Mouse (Mus musculus) regulatory T cell (primary cell): ENCODE data around the gene Wtip.
"Not testable (repeated sequence)": the region's sequence is repeated elsewhere in the genome, so short reads cannot be mapped to it uniquely, and the experiment has no call there.

Source experiments
- in situ Hi-C: fragments of 300-600 bp; cut with MboI, MseI; formaldehyde crosslinking; loops from one replicate; pipeline ENCODE4 v1.15.1; 2025; ENCODE audit warnings: high pct_unique_total_duplicates

The Wtip gene

GRCm38 (mm10) chr7:34122987-34123720 lies 9.9 kb downstream of the Wtip start:
- in situ Hi-C loops = loop anchor here (5.0 kb wide), 1 partner anchor 66 kb away; no protein-coding TSS in a partner anchor

DNA sequence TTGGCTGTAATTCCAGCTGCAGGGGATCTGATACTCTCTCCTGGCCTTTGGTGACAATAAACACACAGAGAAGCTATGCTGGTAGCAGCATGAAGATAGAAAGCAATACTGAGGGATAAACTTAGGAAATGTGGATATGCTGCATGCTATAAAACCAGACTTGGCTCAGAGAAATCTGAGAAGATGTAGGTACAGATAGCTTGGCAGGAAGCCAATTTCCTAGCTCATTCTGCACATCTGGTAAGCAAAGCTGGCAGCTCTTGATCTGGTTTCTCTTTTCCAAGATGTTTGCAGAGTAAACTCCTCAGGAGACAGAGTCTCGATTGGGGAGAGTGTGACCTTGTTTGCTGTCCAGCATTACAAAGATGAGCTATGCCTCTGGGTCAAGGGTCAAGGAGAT lies 12.4 kb downstream of the Wtip start:
- in situ Hi-C loops = loop anchor here (5.0 kb wide), 1 partner anchor 63 kb away; no protein-coding TSS in a partner anchor

DNA sequence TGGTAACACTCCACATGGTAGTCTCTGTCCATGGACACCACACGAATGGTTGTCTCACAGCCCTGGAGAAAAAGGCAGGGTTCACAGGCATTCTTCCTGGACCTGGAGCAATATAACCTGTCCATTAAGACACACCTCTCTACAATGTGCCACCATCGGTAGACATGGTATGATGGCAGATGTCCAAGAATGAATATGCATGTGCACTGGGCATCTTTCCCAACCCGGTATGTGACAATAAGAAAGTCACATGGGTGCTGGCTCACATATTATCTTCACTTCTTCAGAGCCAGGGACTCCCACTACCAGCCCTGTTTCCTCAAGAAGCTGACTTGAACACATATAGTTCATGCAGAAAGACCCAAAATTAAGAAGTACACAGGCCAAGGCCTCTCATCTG lies 16.5 kb downstream of the Wtip start:
- in situ Hi-C loops = no loop called here

DNA sequence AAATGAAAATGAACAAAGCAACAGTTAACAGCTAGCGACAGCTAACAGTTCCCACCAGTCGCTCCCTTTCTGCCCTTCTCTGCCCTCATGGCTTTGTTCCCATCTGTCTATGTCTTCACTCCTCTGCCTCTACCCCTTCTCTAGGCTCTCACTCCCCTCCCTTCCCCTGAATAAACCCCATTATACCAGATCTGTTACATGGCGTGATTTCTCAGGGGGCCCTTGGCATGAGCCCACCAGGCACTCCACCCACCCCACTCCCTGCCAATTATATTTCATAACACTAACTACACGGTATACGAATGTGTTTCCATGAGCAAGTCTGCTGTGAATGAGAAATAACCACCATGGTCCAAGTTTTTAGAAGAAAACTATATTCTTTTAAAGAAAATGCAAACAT lies 23.9 kb downstream of the Wtip start:
- in situ Hi-C loops = no loop called here

DNA sequence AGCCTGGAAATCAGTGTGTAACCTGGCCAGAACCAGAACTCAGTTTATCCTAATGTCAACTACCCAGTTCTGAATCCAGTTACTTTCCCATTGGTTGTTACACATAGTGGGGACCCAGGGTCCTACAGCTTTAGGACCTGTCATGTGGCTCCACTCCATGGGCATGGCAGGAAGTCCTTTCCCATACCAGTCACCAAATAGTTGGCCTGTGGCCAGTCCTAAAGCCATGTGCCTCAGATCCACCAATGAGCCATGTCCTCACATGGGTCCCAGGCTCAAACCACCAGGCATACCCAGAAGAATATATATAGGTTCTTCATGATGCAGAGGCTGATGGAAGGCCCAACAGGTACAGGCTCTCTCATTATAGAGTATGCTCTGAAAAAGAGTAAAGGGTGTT lies 31.8 kb downstream of the Wtip start:
- in situ Hi-C loops = no loop called here

- in situ Hi-C loops = no loop called here
These were observed 33.1 kb downstream of the Wtip start for GRCm38 (mm10) chr7:34100002-34100401.

GRCm38 (mm10) chr7:34094911-34095481 lies 38.1 kb downstream of the Wtip start, which contains the start of gene Scgb1b30:
Scgb1b30 (plus strand) TSS chr7:34095431.
- in situ Hi-C loops = no loop called here

GRCm38 (mm10) chr7:34068132-34068531 lies 64.9 kb downstream of the Wtip start:
- in situ Hi-C loops = not testable (repeated sequence)
